Mouse (Mus musculus) testis, adult 2 months (tissue): ENCODE data around the gene Pank3. TPM values are rescaled to one million over a fixed set of nuclear protein-coding genes. Genes with fewer than 3 reads are reported as not detected.
"Not testable (repeated sequence)": the region's sequence is repeated elsewhere in the genome, so short reads cannot be mapped to it uniquely, and the experiment has no call there.

Experiments
- H3K27ac ChIP-seq: fragments of 200-500 bp; 2 replicates; pipeline ENCODE4 v1.5.1; 2012; ENCODE audit warnings: low read depth, low read length; ENCODE audit not compliant: control insufficient read depth, insufficient read depth
- H3K27me3 ChIP-seq: fragments of 200-500 bp; 2 replicates; pipeline ENCODE4 v1.6.1; 2012; ENCODE audit warnings: mild to moderate bottlenecking, low read length, moderate library complexity; ENCODE audit not compliant: control insufficient read depth, insufficient read depth
- H3K36me3 ChIP-seq: fragments of 200-500 bp; 2 replicates; pipeline ENCODE4 v1.6.1; 2012; ENCODE audit warnings: mild to moderate bottlenecking, low read length; ENCODE audit not compliant: control insufficient read depth, insufficient read depth
- H3K4me1 ChIP-seq: fragments of 200-500 bp; 2 replicates; pipeline ENCODE4 v1.6.1; 2012; ENCODE audit warnings: low read length; ENCODE audit not compliant: control insufficient read depth, insufficient read depth
- H3K4me3 ChIP-seq: fragments of 200-500 bp; 2 replicates; pipeline ENCODE4 v1.5.1; 2012; ENCODE audit warnings: low read depth, mild to moderate bottlenecking, low read length, moderate library complexity, mixed read lengths; ENCODE audit not compliant: control insufficient read depth
- CTCF ChIP-seq: fragments of 200-500 bp; IDR thresholded peaks from 2 replicates; pipeline ENCODE4 v1.5.1; 2012; ENCODE audit warnings: low read depth, mild to moderate bottlenecking, inconsistent platforms, low read length, moderate library complexity; ENCODE audit not compliant: control insufficient read depth, insufficient read depth, insufficient replicate concordance
- POLR2A ChIP-seq: fragments of 200-500 bp; IDR thresholded peaks from 2 replicates; pipeline ENCODE4 v1.6.1; 2012; ENCODE audit warnings: low read depth, mild to moderate bottlenecking, inconsistent platforms, low read length, moderate library complexity; ENCODE audit not compliant: control insufficient read depth
- polyA plus RNA-seq: library from polyadenylated mRNA; depleted of rRNA; stranded (reverse); fragments of >200 nt; gene quantifications from 2 replicates; pipeline ENCODE4 v1.2.3, GENCODE M21; 2012

Pank3 gene
- polyA plus RNA-seq, 1 experiment = 3.9 TPM

DNA sequence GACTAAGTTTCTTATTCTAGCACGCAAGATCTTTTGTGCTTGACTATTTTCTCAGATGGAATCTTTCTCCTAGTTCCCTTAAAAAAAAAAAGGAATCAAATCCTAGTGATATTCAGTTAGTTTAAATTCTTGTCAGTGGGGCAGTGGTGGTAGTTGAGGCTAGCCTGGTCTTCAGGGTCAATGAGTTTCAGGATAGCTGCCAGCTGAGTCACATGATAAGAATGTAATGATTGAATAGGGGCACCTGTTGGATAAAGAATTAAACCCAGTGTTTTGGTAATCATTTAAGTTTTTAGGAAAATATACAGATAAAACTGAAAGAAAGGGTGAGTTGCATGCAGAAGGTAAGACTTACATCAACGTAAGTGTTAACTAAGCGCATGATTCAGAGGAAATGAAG lies 6.3 kb downstream of the Pank3 start:
- H3K36me3 ChIP-seq = no peaks in the 10 kb centered on the region; the same call in 1 of the 2 replicates
- no peak overlapping the region for H3K4me3 ChIP-seq
- no peaks in the 10 kb centered on the region for H3K27me3 ChIP-seq
- no peaks in the 10 kb centered on the region; the same call in 1 of the 2 replicates for H3K4me1 ChIP-seq
- H3K27ac ChIP-seq = no peak overlapping the region
- TF ChIP-seq POLR2A (no peak), CTCF (no peak)

GRCm38 (mm10) chr11:35776452-35776851 lies 7.2 kb downstream of the Pank3 start:
- Histone ChIP-seq H3K4me3 (no peak overlapping the region), H3K36me3 (no peaks in the 10 kb centered on the region; the same call in 1 of the 2 replicates)

DNA sequence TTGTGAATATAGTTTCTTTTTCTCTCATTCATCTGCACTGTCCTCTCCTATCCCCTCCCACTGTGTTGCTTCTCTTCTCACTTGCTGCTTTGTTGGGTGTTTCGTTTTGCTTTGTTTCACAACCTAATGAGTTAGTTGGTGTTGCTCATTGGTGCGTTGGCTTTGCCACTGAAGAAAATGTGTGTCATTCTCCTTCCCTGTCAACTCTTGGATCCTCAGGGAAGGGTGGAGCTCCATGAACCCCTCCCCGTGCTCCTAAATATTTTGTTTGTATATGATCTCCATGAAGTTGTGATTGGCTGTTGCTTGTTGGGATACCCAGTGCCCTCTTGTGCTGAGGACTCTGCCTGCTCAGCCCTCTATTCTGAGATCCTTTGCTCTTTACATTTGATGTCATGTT lies 11.1 kb downstream of the Pank3 start:
- Histone ChIP-seq H3K4me3 (no peak overlapping the region), H3K27me3 (no peaks in the 10 kb centered on the region), H3K36me3 (no peaks in the 10 kb centered on the region; the same call in 1 of the 2 replicates), H3K4me1 (no peaks in the 10 kb centered on the region), H3K27ac (no peak overlapping the region)
- no peak for TF ChIP-seq POLR2A
- no peak for TF ChIP-seq CTCF

More at GRCm38 (mm10) chr11:35776452-35776851, 7.2 kb downstream of the Pank3 start:
- no peaks in the 10 kb centered on the region for H3K27me3 ChIP-seq
- TF ChIP-seq CTCF = no peak
- no peak for TF ChIP-seq POLR2A
- no peaks in the 10 kb centered on the region for H3K4me1 ChIP-seq
- H3K27ac ChIP-seq = no peak overlapping the region

DNA sequence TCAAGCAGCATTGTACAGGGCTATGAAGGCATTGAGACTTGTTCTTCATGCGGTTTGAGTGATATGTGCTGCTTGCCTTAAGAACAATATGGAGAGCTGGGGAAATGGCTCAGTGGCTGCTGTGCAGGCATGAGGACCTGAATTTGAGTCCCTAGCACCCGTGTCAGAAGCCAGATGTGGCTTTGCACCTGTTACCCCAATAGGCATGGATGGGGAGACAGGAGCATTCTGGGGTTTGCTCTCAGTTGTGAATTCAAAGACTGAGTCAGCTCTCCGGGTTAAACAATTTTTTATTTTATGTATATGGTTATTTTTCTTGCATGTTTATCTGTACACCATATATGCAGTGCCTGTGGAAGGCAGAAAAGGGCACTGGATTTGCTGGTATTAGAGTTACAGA lies 13.2 kb downstream of the Pank3 start:
- H3K4me1 ChIP-seq = no peaks in the 10 kb centered on the region
- no peaks in the 10 kb centered on the region for H3K36me3 ChIP-seq
- H3K4me3 ChIP-seq = no peak overlapping the region
- no peak for TF ChIP-seq CTCF
- TF ChIP-seq POLR2A = no peak
- no peak overlapping the region for H3K27ac ChIP-seq
- H3K27me3 ChIP-seq = no peaks in the 10 kb centered on the region

DNA sequence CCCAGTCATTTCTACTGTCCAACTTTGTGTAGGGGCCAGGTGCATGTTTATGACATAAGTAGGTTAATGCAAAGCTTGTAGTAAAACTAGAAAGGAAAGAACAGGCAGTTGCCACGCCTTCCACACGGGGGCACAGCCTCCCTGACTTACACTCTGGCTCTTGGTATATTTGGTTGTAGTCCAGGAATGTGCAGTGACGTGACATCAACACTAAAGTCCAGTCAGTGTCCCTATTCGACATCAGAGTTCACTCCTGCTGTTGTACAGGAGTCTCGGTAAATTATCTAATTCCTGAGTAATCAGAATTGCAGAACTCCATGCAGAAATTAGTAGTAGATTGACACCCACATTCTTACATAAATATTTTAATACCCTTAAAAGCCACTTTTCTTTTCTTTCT lies 13.8 kb downstream of the Pank3 start:
- Histone ChIP-seq H3K36me3 (no peaks in the 10 kb centered on the region), H3K4me3 (no peak overlapping the region), H3K27ac (no peak overlapping the region), H3K4me1 (no peaks in the 10 kb centered on the region), H3K27me3 (no peaks in the 10 kb centered on the region)
- TF ChIP-seq POLR2A (no peak), CTCF (no peak)

GRCm38 (mm10) chr11:35784002-35784401 lies 14.7 kb downstream of the Pank3 start:
- TF ChIP-seq CTCF (no peak), POLR2A (no peak)
- H3K27me3 ChIP-seq = no peaks in the 10 kb centered on the region
- H3K36me3 ChIP-seq = no peaks in the 10 kb centered on the region
- no peak overlapping the region for H3K27ac ChIP-seq
- H3K4me1 ChIP-seq = no peaks in the 10 kb centered on the region
- no peak overlapping the region for H3K4me3 ChIP-seq

DNA sequence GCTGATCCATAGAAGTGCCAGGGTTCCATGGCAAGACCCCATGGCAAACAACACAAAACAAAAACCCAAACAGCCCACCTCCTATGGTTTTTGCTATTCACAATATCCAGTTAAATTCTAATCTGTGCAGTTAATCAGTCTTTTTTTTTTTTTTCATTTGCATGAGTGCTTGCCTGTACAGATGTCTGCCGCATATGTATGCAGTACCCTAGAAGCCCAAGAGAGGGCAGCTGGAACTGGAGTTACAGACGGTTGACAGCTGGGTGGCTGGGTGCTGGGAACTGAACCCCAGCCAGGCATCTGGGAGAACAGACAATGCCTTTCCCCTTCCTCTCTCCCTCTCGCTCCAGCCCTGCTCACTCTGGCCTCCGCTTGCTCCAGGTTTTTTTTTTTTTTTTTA lies 15.3 kb downstream of the Pank3 start:
- Histone ChIP-seq H3K4me3 (no peak overlapping the region), H3K27me3 (no peaks in the 10 kb centered on the region), H3K4me1 (no peaks in the 10 kb centered on the region), H3K27ac (no peak overlapping the region), H3K36me3 (no peaks in the 10 kb centered on the region)
- TF ChIP-seq CTCF (no peak), POLR2A (no peak)

- H3K27me3 ChIP-seq = no peaks in the 10 kb centered on the region
- H3K36me3 ChIP-seq = no peaks in the 10 kb centered on the region
Measured at GRCm38 (mm10) chr11:35788443-35788842, 19.2 kb downstream of the Pank3 start.

DNA sequence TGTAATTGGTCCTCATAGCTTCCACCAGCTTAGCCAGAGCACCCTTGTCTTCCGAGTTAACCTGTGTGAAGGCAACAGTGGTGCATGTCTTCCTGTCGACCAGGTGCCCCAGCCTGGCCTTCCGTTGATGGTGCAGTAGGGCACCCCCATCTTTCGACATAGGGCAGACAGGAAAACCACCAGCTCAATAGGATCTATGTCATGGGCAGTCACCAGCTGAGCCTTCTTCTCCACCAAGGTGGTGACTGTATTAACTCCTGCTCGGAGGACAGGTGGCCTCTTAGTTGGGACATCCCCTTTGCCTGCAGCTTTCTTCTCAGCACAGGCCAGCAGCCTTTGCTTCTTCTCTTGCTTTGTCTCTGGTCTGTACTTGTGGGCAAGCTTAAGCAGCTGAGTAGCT lies 23.5 kb downstream of the Pank3 start:
- not testable (repeated sequence) for H3K27me3 ChIP-seq, H3K4me3 ChIP-seq, H3K36me3 ChIP-seq, H3K4me1 ChIP-seq, H3K27ac ChIP-seq

More at GRCm38 (mm10) chr11:35788443-35788842, 19.2 kb downstream of the Pank3 start:
- H3K27ac ChIP-seq = no peak overlapping the region
- H3K4me3 ChIP-seq = no peak overlapping the region
- H3K4me1 ChIP-seq = no peaks in the 10 kb centered on the region
- TF ChIP-seq POLR2A (no peak), CTCF (no peak)
